Mouse (Mus musculus) v-Abl transformed pro-B cells (cell line): ENCODE measurements at regions not wholly inside any gene's neighbourhood (a gene's known extent, or its start where the extent isn't known, plus 50 kb on each side); places are given as distances from the start of the nearest gene placed in this dataset.

Experiments used
- in situ Hi-C, 2 experiments: fragments of 400-800 bp; cut with MboI; formaldehyde crosslinking; loops; one replicate each; pipeline ENCODE4 v1.15.1; 2025; ENCODE audit not compliant: unreplicated experiment in 2 of 2

- in situ Hi-C loops, result no loop called here
These were observed 201.8 kb downstream of the Adgb start for GRCm38 (mm10) chr10:10270297-10270696.

GRCm38 (mm10) chr10:10252540-10253318, 219.4 kb downstream of the Adgb start:
- in situ Hi-C loops, result no loop called here

- in situ Hi-C loops, result no loop called here
These were observed 220.0 kb downstream of the Adgb start for GRCm38 (mm10) chr10:10252136-10252535.

GRCm38 (mm10) chr10:10234894-10235523, 237.1 kb downstream of the Adgb start:
- in situ Hi-C loops, result no loop called here

GRCm38 (mm10) chr10:10224582-10225144, 247.5 kb downstream of the Adgb start:
- in situ Hi-C loops, result no loop called here

GRCm38 (mm10) chr10:10219726-10220125, 252.4 kb downstream of the Adgb start:
- in situ Hi-C loops, result no loop called here

- in situ Hi-C loops, result no loop called here
These were observed 255.2 kb downstream of the Adgb start for GRCm38 (mm10) chr10:10216892-10217291.

GRCm38 (mm10) chr10:10215376-10215775, 256.8 kb downstream of the Adgb start:
- in situ Hi-C loops, result no loop called here

- in situ Hi-C loops, result no loop called here
These were observed 263.8 kb downstream of the Adgb start for GRCm38 (mm10) chr10:10208354-10208753.

- in situ Hi-C loops, result no loop called here
These were observed 266.2 kb downstream of the Adgb start for GRCm38 (mm10) chr10:10205805-10206520.

GRCm38 (mm10) chr10:10203982-10204381, 268.1 kb downstream of the Adgb start:
- in situ Hi-C loops, result no loop called here

GRCm38 (mm10) chr10:10190308-10190707, 281.8 kb downstream of the Adgb start:
- in situ Hi-C loops, result no loop called here

GRCm38 (mm10) chr10:10188113-10188512, 284.0 kb downstream of the Adgb start:
- in situ Hi-C loops, result loop anchor here (10.0 kb wide), 2 partner anchors 283 to 373 kb away; partner anchors contain the start of gene Stxbp5 (in 2 of the 2)

GRCm38 (mm10) chr10:10186721-10187120, 285.4 kb downstream of the Adgb start:
- in situ Hi-C loops, result loop anchor here (10.0 kb wide), 2 partner anchors 282 to 372 kb away; partner anchors contain the start of gene Stxbp5 (in 2 of the 2)

GRCm38 (mm10) chr10:10185298-10185883, 284.5 kb upstream of the Stxbp5 start:
- in situ Hi-C loops, result loop anchor here (10.0 kb wide), 2 partner anchors 281 to 371 kb away; partner anchors contain the start of gene Stxbp5 (in 2 of the 2)

GRCm38 (mm10) chr10:10184386-10184785, 283.5 kb upstream of the Stxbp5 start:
- in situ Hi-C loops, result loop anchor here (5.0 to 10.0 kb wide), 3 partner anchors 118 to 370 kb away; partner anchors contain the start of gene Stxbp5 (in 2 of the 2)

GRCm38 (mm10) chr10:10177037-10177436, 276.2 kb upstream of the Stxbp5 start:
- in situ Hi-C loops, result loop anchor here in 1 of 2 experiments (10.0 kb wide), 1 partner anchor 968 kb away; the partner anchor contains the start of gene Shprh
